8 mouse cellular contexts compared by ENCODE assay signal in the genomic region with DNA sequence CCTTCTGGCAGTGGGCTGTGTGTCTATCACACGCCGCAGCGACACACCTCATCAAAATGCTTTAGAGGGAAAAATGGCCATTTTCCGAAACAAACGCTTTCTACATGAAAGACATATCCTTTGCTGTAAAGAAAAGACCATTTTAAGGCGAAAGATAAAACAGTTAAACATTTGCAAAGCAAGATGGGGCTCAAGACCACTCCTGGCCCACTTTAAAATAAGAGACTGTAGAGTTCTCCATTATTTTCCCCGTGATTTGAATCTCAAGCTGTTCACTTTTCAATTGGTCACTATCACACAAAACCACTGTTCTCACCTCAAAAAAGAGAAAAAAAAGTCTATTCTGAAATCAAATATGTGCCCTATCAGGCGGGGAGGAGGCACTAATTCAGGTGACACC. TPM values are rescaled to one million over a fixed set of nuclear protein-coding genes. Genes with fewer than 3 reads are reported as not detected.
A peak's percentile ranks its signal among the peaks of the same experiment; 100 is the strongest.
DNase-seq lines count a peak whose midpoint lies in the region; ATAC-seq and TF ChIP-seq lines count a peak whose summit lies in the region.

No protein-coding gene starts in this region.

- no peak for TF ChIP-seq RAD21 in MEL (IDR thresholded peaks at IDR 0.05; ENCODE audit: low read depth, low read length)

- 0 out of 2 replicates have a peak overlapping the region, but pooled peaks have one; percentile 5 for H3K9ac ChIP-seq in heart, embryonic 15.5 days
- peak overlapping the region; percentile 42 for H3K9ac ChIP-seq in MEL (ENCODE audit: control insufficient read depth, low read depth, low read length, poor library complexity, severe bottlenecking)
- no peak overlapping the region for H3K9ac ChIP-seq in hindbrain, embryonic 11.5 days (ENCODE audit: low read depth, low read length)
- H3K9ac ChIP-seq in midbrain, embryonic 11.5 days (ENCODE audit: low read length), result peak overlapping the region; percentile 57

- no peaks in the 10 kb centered on the region for H3K9me3 ChIP-seq in heart, embryonic 15.5 days (replicated peaks)
- no peaks in the 10 kb centered on the region for H3K9me3 ChIP-seq in MEL (replicated peaks; ENCODE audit: insufficient read depth, low read length)
- H3K9me3 ChIP-seq in hindbrain, embryonic 11.5 days (ENCODE audit: control insufficient read depth, low read length), result no peaks in the 10 kb centered on the region
- no peaks in the 10 kb centered on the region for H3K9me3 ChIP-seq in midbrain, embryonic 11.5 days (ENCODE audit: control insufficient read depth, low read length)

- 13% methylated on average over 8 of the region's 8 CpGs for WGBS in heart, embryonic 15.5 days
- WGBS in hindbrain, embryonic 11.5 days, result 21% methylated on average over 5 of the region's 8 CpGs
- 13% methylated on average over 8 of the region's 8 CpGs for whole genome bisulfite sequencing in midbrain, embryonic 11.5 days

- no peak overlapping the region for H3K27ac ChIP-seq in heart, embryonic 15.5 days
- H3K27ac ChIP-seq in MEL (ENCODE audit: control insufficient read depth, low read depth, low read length), result no peak overlapping the region
- no peak overlapping the region for H3K27ac ChIP-seq in hindbrain, embryonic 11.5 days (ENCODE audit: low read depth, low read length)
- no peak overlapping the region for H3K27ac ChIP-seq in midbrain, embryonic 11.5 days (ENCODE audit: low read depth, low read length)

- H3K36me3 ChIP-seq in heart, embryonic 15.5 days, result peaks cover 12% of the 10 kb centered on the region
- H3K36me3 ChIP-seq in MEL (ENCODE audit: control insufficient read depth in 1 of 2, insufficient read depth in 2 of 2, low read length in 2 of 2), result peaks cover 13 to 28% of the 10 kb centered on the region in 2 experiments
- H3K36me3 ChIP-seq in hindbrain, embryonic 11.5 days (ENCODE audit: control insufficient read depth, insufficient read depth, low read length), result no peaks in the 10 kb centered on the region
- no peaks in the 10 kb centered on the region for H3K36me3 ChIP-seq in midbrain, embryonic 11.5 days (ENCODE audit: control insufficient read depth, insufficient read depth, low read length)

- intact Hi-C loops in heart, postnatal 25 days (cut with DNase I), result loop anchor here (10.0 kb wide), 1 partner anchor 1185 kb away; no protein-coding TSS in a partner anchor

- H3K4me2 ChIP-seq in heart, embryonic 15.5 days, result peak overlapping the region; percentile 63
- H3K4me2 ChIP-seq in hindbrain, embryonic 11.5 days (replicated peaks; ENCODE audit: low read depth, low read length), result peak overlapping the region; percentile 35; the same call in 1 of the 2 replicates
- H3K4me2 ChIP-seq in midbrain, embryonic 11.5 days, result peak overlapping the region; percentile 41

- ATAC-seq in heart, embryonic 15.5 days (replicated peaks; ENCODE audit: insufficient number of reproducible peaks, insufficient read depth, low FRiP score, low read depth), result no peak
- ATAC-seq in hindbrain, embryonic 11.5 days (ENCODE audit: low FRiP score), result peak; percentile 42
- peak; percentile 14 for ATAC-seq in midbrain, embryonic 11.5 days (ENCODE audit: low FRiP score)

- peak in 1 of 2 experiments; percentile 20; a peak in 1 of 4 replicates for TF ChIP-seq EP300 in MEL (IDR thresholded peaks at IDR 0.05; ENCODE audit: low read depth in 1 of 2, low read length in 2 of 2)

- peaks cover 11% of the 10 kb centered on the region for H3K4me1 ChIP-seq in heart, embryonic 15.5 days (replicated peaks)
- H3K4me1 ChIP-seq in MEL (ENCODE audit: control insufficient read depth in 1 of 2, insufficient read depth in 2 of 2, low read length in 2 of 2), result peaks cover 19 to 27% of the 10 kb centered on the region in 2 experiments
- H3K4me1 ChIP-seq in hindbrain, embryonic 11.5 days (replicated peaks; ENCODE audit: control insufficient read depth, insufficient read depth, low read length), result no peaks in the 10 kb centered on the region
- H3K4me1 ChIP-seq in midbrain, embryonic 11.5 days (ENCODE audit: control insufficient read depth, insufficient read depth, low read length), result peaks cover 10% of the 10 kb centered on the region; the same call in 1 of the 2 replicates

- H3K27me3 ChIP-seq in heart, embryonic 15.5 days, result no peaks in the 10 kb centered on the region
- no peaks in the 10 kb centered on the region for H3K27me3 ChIP-seq in MEL (ENCODE audit: control insufficient read depth in 1 of 2, insufficient read depth in 2 of 2, low read length in 2 of 2)
- H3K27me3 ChIP-seq in hindbrain, embryonic 11.5 days (ENCODE audit: control insufficient read depth, insufficient read depth, low read length), result no peaks in the 10 kb centered on the region
- H3K27me3 ChIP-seq in midbrain, embryonic 11.5 days (ENCODE audit: control insufficient read depth, insufficient read depth, low read length), result no peaks in the 10 kb centered on the region

- TF ChIP-seq POLR2A in MEL (IDR thresholded peaks at IDR 0.05; ENCODE audit: control insufficient read depth in 1 of 2, insufficient read depth in 1 of 2, low read depth in 1 of 2, low read length in 2 of 2, poor library complexity in 1 of 2), result no peak

- DNase-seq in heart, postnatal 25 days (ENCODE audit: low spot score), result no peak
- DNase-seq in MEL (ENCODE audit: low read depth, low spot score), result no peak
- no peak for DNase-seq in hindbrain, embryonic 11.5 days (ENCODE audit: low spot score)
- peak; percentile 93 for DNase-seq in midbrain, embryonic 11.5 days (ENCODE audit: low spot score, missing footprints)
- DNase-seq in B cell, adult 2 months, result no peak
- DNase-seq in left cerebral cortex, adult 11 months (ENCODE audit: low spot score), result no peak
- DNase-seq in gastrocnemius, postnatal 25 days, result no peak

- peak overlapping the region; percentile 100 for H3K4me3 ChIP-seq in heart, embryonic 15.5 days
- H3K4me3 ChIP-seq in MEL (ENCODE audit: control insufficient read depth in 1 of 2, insufficient read depth in 1 of 2, low read depth in 2 of 2, low read length in 2 of 2), result peak overlapping the region; percentile 56 to 58
- peak overlapping the region; percentile 89 for H3K4me3 ChIP-seq in hindbrain, embryonic 11.5 days (ENCODE audit: low read depth, low read length)
- H3K4me3 ChIP-seq in midbrain, embryonic 11.5 days (ENCODE audit: low read depth, low read length), result peak overlapping the region; percentile 91

- peaks cover 14% of the 10 kb centered on the region for H3K79me2 ChIP-seq in MEL (ENCODE audit: control insufficient read depth, insufficient read depth, low read length, poor library complexity)

- no peak for TF ChIP-seq CTCF in MEL (IDR thresholded peaks at IDR 0.05 in 2 of 3, conservative IDR thresholded peaks at IDR 0.05 in 1 of 3; ENCODE audit: control insufficient read depth in 1 of 3, insufficient read depth in 1 of 3, low read depth in 2 of 3, low read length in 3 of 3, poor library complexity in 1 of 3, severe bottlenecking in 1 of 3)

TF ChIP-seq in MEL, 35 proteins besides CTCF, POLR2A, EP300 and RAD21 (continues in another document):
- TF ChIP-seq USF2 (IDR thresholded peaks at IDR 0.05; ENCODE audit: borderline replicate concordance in 1 of 2, insufficient read depth in 1 of 2, low read depth in 1 of 2, low read length in 2 of 2) (no peak), ZNF384 (IDR thresholded peaks at IDR 0.05; ENCODE audit: low read depth, low read length) (peak; percentile 27), SIN3A (IDR thresholded peaks at IDR 0.05; ENCODE audit: low read length) (no peak), UBTF (IDR thresholded peaks at IDR 0.05; ENCODE audit: borderline replicate concordance, insufficient read depth, low read depth, low read length) (no peak), MAZ (IDR thresholded peaks at IDR 0.05; ENCODE audit: low read depth, low read length) (0 out of 2 replicates have a peak, but pooled peaks have one; percentile 58)

RNA-seq across cellular contexts. Expression of a gene that starts 0.4 kb away (rescaled TPM):
- polyA plus RNA-seq in heart, embryonic 15.5 days (2015; fragmentation: Nextera tagmentation; extraction: Ambion mirVana), result 40.0 and 49.1 TPM in 2 replicates
- total RNA-seq in heart, postnatal 25 days (2021), result 10 to 100 TPM; 15.0 to 20.4 TPM
- total RNA-seq in MEL (2012; rRNA removed), result 20.0 and 26.4 TPM in 2 replicates
- 10 to 100 TPM; 37.1 to 64.1 TPM for polyA plus RNA-seq in MEL (2012; ENCODE audit: insufficient read depth in 1 of 2, insufficient read length in 2 of 2, low read depth in 1 of 2, low replicate concordance in 2 of 2, missing spikeins in 1 of 2)
- 113 and 115 TPM in 2 replicates for polyA plus RNA-seq in hindbrain, embryonic 11.5 days (2014; fragmentation: Nextera tagmentation; extraction: Ambion mirVana)
- 112 and 120 TPM in 2 replicates for polyA plus RNA-seq in midbrain, embryonic 11.5 days (2014; fragmentation: Nextera tagmentation; extraction: Ambion mirVana)
- total RNA-seq in gastrocnemius, postnatal 25 days (2021), result 10 to 100 TPM in 1 of 2 experiments, 1 to 10 TPM in 1; 9.6 to 10.5 TPM

RNA-seq across cellular contexts. Expression of a gene that starts 38.9 kb away (rescaled TPM):
- polyA plus RNA-seq in heart, embryonic 15.5 days (2015; fragmentation: Nextera tagmentation; extraction: Ambion mirVana), result 2.0 TPM in 2 replicates
- 10 to 100 TPM; 13.4 to 17.2 TPM for total RNA-seq in heart, postnatal 25 days (2021)
- total RNA-seq in MEL (2012; rRNA removed), result not detected in 2 replicates
- not detected for polyA plus RNA-seq in MEL (2012; ENCODE audit: insufficient read depth in 1 of 2, insufficient read length in 2 of 2, low read depth in 1 of 2, low replicate concordance in 2 of 2, missing spikeins in 1 of 2)
- polyA plus RNA-seq in hindbrain, embryonic 11.5 days (2014; fragmentation: Nextera tagmentation; extraction: Ambion mirVana), result 2.0 and 3.3 TPM in 2 replicates
- polyA plus RNA-seq in midbrain, embryonic 11.5 days (2014; fragmentation: Nextera tagmentation; extraction: Ambion mirVana), result 1.5 and 1.7 TPM in 2 replicates
- total RNA-seq in gastrocnemius, postnatal 25 days (2021), result 10 to 100 TPM; 18.2 to 22.8 TPM

RNA-seq across cellular contexts. Expression of a gene that starts 46.6 kb away (rescaled TPM):
- polyA plus RNA-seq in heart, embryonic 15.5 days (2015; fragmentation: Nextera tagmentation; extraction: Ambion mirVana), result 4.1 and 5.8 TPM in 2 replicates
- 1 to 10 TPM; 5.9 to 6.0 TPM for total RNA-seq in heart, postnatal 25 days (2021)
- total RNA-seq in MEL (2012; rRNA removed), result 6.7 and 7.5 TPM in 2 replicates
- 1 to 10 TPM in 1 of 2 experiments, not detected in 1; 9.4 TPM for polyA plus RNA-seq in MEL (2012; ENCODE audit: insufficient read depth in 1 of 2, insufficient read length in 2 of 2, low read depth in 1 of 2, low replicate concordance in 2 of 2, missing spikeins in 1 of 2)
- 2.5 and 3.0 TPM in 2 replicates for polyA plus RNA-seq in hindbrain, embryonic 11.5 days (2014; fragmentation: Nextera tagmentation; extraction: Ambion mirVana)
- 2.0 and 2.4 TPM in 2 replicates for polyA plus RNA-seq in midbrain, embryonic 11.5 days (2014; fragmentation: Nextera tagmentation; extraction: Ambion mirVana)
- total RNA-seq in gastrocnemius, postnatal 25 days (2021), result 1 to 10 TPM; 3.0 to 3.8 TPM

RNA-seq across cellular contexts. Expression of a gene that starts 46.7 kb away (rescaled TPM):
- polyA plus RNA-seq in heart, embryonic 15.5 days (2015; fragmentation: Nextera tagmentation; extraction: Ambion mirVana), result 3.9 and 4.9 TPM in 2 replicates
- total RNA-seq in heart, postnatal 25 days (2021), result 1 to 10 TPM; 1.4 to 1.9 TPM
- 40.1 and 40.6 TPM in 2 replicates for total RNA-seq in MEL (2012; rRNA removed)
- polyA plus RNA-seq in MEL (2012; ENCODE audit: insufficient read depth in 1 of 2, insufficient read length in 2 of 2, low read depth in 1 of 2, low replicate concordance in 2 of 2, missing spikeins in 1 of 2), result 10 to 100 TPM; 33.2 to 51.2 TPM
- polyA plus RNA-seq in hindbrain, embryonic 11.5 days (2014; fragmentation: Nextera tagmentation; extraction: Ambion mirVana), result 9.0 and 10.7 TPM in 2 replicates
- 7.9 and 8.8 TPM in 2 replicates for polyA plus RNA-seq in midbrain, embryonic 11.5 days (2014; fragmentation: Nextera tagmentation; extraction: Ambion mirVana)
- total RNA-seq in gastrocnemius, postnatal 25 days (2021), result 1 to 10 TPM; 1.1 to 1.5 TPM
